Mouse (Mus musculus) hindbrain, embryonic 11.5 days (tissue): ENCODE data around the gene Ephb2. TPM values are rescaled to one million over a fixed set of nuclear protein-coding genes. Genes with fewer than 3 reads are reported as not detected.
A peak's percentile ranks its signal among the peaks of the same experiment; 100 is the strongest.

Experiments used
- ATAC-seq: fragments of 200-750 bp; cut with Nextera tagmentation; 2 replicates; pipeline ENCODE4 v1.8.0; 2017; ENCODE audit warnings: mild to moderate bottlenecking, moderate TSS enrichment, moderate library complexity; ENCODE audit not compliant: low FRiP score
- DNase-seq: peaks from one replicate; pipeline ENCODE4 v3.0.0-alpha.2; 2015; ENCODE audit warnings: low spot score
- H3K27ac ChIP-seq: fragments of 300-500 bp; sonication (generic); 2 replicates; pipeline ENCODE4 v1.5.1; 2014; ENCODE audit warnings: mild to moderate bottlenecking, low read depth, low read length
- H3K27me3 ChIP-seq: fragments of 300-500 bp; sonication (generic); 2 replicates; pipeline ENCODE4 v1.6.1; 2014; ENCODE audit warnings: mild to moderate bottlenecking, low read length, moderate library complexity, mixed read lengths; ENCODE audit not compliant: control insufficient read depth, insufficient read depth
- H3K36me3 ChIP-seq: fragments of 300-500 bp; sonication (generic); 2 replicates; pipeline ENCODE4 v1.6.1; 2014; ENCODE audit warnings: mild to moderate bottlenecking, low read length, moderate library complexity, mixed read lengths; ENCODE audit not compliant: control insufficient read depth, insufficient read depth
- H3K4me1 ChIP-seq: fragments of 300-500 bp; sonication (generic); replicated peaks from 2 replicates; pipeline ENCODE4 v1.6.1; 2014; ENCODE audit warnings: low read length, mixed read lengths; ENCODE audit not compliant: control insufficient read depth, insufficient read depth
- H3K4me2 ChIP-seq: fragments of 300-500 bp; sonication (generic); replicated peaks from 2 replicates; pipeline ENCODE4 v1.6.1; 2014; ENCODE audit warnings: mild to moderate bottlenecking, low read depth, low read length
- H3K4me3 ChIP-seq: fragments of 300-500 bp; sonication (generic); 2 replicates; pipeline ENCODE4 v1.5.1; 2014; ENCODE audit warnings: low read depth, low read length
- H3K9ac ChIP-seq: fragments of 300-500 bp; sonication (generic); 2 replicates; pipeline ENCODE4 v1.6.1; 2014; ENCODE audit warnings: low read depth, low read length
- H3K9me3 ChIP-seq: fragments of 300-500 bp; sonication (generic); 2 replicates; pipeline ENCODE4 v1.6.1; 2016; ENCODE audit warnings: low read length; ENCODE audit not compliant: control insufficient read depth
- WGBS: fragments of 180-500 bp; shearing (Covaris S2); extraction: QIAGEN DNeasy Blood & Tissue Kit; methylation state at CpG from one replicate; pipeline ENCODE4 v1.1.7; 2014; 5-methylcytosine and 5-hydroxymethylcytosine counted together
- polyA plus RNA-seq: library from polyadenylated mRNA; unstranded; fragments of >200 nt; fragmentation: Nextera tagmentation; extraction: Ambion mirVana; gene quantifications from 2 replicates; pipeline ENCODE4 v1.2.1, GENCODE M21; 2014

The Ephb2 gene
- polyA plus RNA-seq, 1 experiment from 2014 or later = 18.5 TPM

DNA sequence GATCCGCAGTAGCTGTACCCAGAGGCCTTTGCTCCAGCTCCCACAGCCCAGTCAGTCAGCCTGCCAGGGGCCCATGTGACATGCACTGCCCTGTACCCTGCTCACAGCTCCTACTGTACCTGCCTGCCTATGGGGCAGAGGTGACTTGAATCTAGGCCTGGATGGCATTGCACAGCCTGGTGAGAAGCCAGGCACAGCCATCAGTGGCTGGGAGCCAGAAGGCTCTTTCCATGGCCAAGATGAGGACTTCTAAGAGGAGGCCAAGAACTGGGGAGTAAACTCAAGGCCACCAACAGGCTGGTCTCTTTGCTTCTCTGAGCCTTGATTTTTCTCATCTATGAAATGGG is 53.2 kb downstream of the Ephb2 start:
- H3K9me3 ChIP-seq = no peaks in the 10 kb centered on the region
- H3K4me1 ChIP-seq = peaks cover 17% of the 10 kb centered on the region
- H3K36me3 ChIP-seq = no peaks in the 10 kb centered on the region
- no peak overlapping the region for H3K4me2 ChIP-seq
- no peak overlapping the region for H3K9ac ChIP-seq
- H3K27me3 ChIP-seq = 0 out of 2 replicates have a peak, but pooled peaks cover 2% of the 10 kb centered on the region
- no peak overlapping the region for H3K4me3 ChIP-seq
- ATAC-seq (no peak), DNase-seq (no peak)
- 92% methylated on average over 1 of the region's 1 CpGs for WGBS
- no peak overlapping the region for H3K27ac ChIP-seq

DNA sequence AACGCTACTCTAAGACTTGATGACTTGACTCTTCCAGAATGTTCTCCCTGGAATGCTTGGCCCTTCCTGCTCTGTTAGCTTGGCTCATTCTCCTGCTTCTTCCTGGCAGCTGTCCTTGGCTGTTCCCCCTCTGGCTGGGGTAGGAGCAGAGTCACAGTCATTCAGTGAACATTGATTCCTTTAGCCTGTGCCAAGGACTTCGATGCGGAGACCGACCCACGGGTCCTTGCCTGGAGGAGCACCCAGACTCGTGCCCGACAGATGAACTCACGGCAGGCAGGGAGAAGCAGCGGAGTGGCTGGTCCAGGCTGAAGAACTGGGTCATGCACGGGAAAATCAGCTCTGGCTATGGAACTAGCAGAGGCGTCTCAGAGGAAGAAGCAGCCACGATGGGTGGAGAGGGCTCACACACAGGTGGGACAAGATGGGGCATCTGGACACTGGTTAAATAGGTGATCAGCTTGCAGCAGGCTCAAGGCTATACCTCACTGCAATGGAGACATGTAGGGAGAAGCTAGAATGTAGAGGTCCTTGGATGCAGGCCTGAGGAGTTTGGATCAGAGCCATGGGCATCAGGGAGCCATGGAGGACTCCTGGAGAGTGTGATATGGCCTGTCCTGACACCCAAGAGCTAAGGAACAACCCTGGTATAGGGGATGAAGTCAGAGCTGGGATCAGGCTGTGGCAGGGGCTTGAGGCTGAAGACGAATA is 53.8 kb downstream of the Ephb2 start:
- no peak for ATAC-seq
- no peak for DNase-seq
- Histone ChIP-seq H3K36me3 (no peaks in the 10 kb centered on the region), H3K27ac (no peak overlapping the region), H3K4me3 (no peak overlapping the region), H3K4me1 (peaks cover 19% of the 10 kb centered on the region), H3K9ac (no peak overlapping the region), H3K4me2 (no peak overlapping the region), H3K27me3 (0 out of 2 replicates have a peak, but pooled peaks cover 2% of the 10 kb centered on the region), H3K9me3 (no peaks in the 10 kb centered on the region)
- 92% methylated on average over 13 of the region's 13 CpGs for WGBS

DNA sequence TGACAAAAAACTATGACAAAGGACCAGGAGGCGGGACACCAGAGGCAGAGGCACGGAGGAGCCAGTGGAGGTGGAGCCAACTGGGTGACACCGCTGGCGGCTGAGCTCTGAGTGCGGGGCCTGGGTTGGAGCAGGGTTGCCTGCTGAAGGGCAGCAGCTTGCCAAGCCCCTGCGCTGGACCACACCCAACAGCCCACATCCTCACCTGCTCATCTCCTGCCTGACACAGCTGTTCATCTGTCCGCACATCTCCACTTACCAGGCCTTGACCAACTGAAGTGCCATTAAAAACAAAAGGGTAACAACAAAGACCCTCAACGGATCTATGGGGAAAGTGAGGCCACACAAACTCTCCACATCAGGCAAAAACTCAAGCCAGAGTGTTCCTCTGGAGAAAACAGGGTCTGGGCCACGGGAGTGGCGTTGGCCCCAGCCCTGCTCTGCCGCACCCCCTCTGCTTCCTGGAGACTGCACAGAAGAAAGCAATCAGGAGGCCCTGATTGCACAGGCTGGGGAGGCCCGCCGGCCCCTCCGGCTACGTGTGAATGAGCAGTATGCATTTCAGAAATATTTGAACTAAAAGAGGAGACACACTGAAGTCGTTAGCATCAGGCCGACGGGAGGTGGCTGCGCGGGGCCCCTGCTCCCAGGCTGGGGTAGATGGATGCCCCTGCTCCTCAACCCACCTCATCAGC is 55.4 kb downstream of the Ephb2 start:
- DNase-seq (no peak), ATAC-seq (no peak)
- Histone ChIP-seq H3K4me1 (peaks cover 22% of the 10 kb centered on the region), H3K27me3 (0 out of 2 replicates have a peak, but pooled peaks cover 2% of the 10 kb centered on the region), H3K27ac (peak overlapping the region; percentile 24), H3K4me3 (no peak overlapping the region), H3K36me3 (no peaks in the 10 kb centered on the region), H3K4me2 (no peak overlapping the region), H3K9me3 (no peaks in the 10 kb centered on the region), H3K9ac (no peak overlapping the region)
- 61% methylated on average over 20 of the region's 20 CpGs for WGBS

DNA sequence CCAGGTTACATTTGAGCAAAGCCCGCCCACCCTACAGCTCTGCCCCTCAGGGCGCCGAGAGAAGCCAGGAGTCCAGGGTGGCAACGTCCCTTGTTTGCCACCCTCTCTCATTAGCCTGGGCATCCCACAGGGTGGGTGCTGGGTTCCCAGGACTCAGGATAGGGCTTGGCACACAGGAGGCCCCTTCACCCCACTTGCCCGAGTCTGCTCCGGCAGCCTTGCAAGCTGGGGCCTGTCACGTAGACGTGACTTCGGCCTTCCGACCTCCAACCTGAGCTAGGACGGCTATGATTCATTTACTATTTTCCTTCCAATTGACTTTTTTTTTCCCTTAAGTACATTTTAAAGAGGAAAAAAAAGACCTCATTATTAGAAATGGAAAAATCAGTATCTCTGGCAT is 56.6 kb downstream of the Ephb2 start:
- Histone ChIP-seq H3K27me3 (no peaks in the 10 kb centered on the region), H3K4me3 (no peak overlapping the region), H3K4me1 (peaks cover 24% of the 10 kb centered on the region), H3K27ac (no peak overlapping the region), H3K9me3 (no peaks in the 10 kb centered on the region), H3K9ac (no peak overlapping the region), H3K36me3 (no peaks in the 10 kb centered on the region), H3K4me2 (no peak overlapping the region)
- no peak for DNase-seq
- no peak for ATAC-seq
- WGBS = 90% methylated on average over 11 of the region's 11 CpGs

DNA sequence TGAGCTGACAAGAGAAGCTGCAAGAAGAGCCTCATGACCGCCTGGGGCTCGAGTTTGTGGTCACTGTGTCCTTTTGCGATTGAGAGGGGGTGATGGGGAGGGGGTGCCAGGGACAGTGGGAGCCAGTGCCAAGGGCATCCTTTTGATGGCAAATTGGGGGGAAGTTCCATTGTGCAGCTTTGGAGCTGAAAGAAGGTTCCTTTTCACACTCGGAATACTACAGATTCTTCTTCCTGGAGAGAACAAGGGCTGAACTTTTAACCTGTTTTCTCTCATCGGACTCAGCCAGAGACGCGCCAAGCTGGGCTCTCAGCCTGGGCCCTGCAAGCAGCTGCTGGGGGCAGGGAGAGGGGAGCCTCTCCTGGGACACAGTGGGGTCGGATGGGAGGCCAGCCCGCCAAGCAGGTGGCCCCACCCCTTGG is 59.3 kb downstream of the Ephb2 start:
- 2% methylated on average over 9 of the region's 9 CpGs for WGBS
- peaks cover 31% of the 10 kb centered on the region for H3K4me1 ChIP-seq

DNA sequence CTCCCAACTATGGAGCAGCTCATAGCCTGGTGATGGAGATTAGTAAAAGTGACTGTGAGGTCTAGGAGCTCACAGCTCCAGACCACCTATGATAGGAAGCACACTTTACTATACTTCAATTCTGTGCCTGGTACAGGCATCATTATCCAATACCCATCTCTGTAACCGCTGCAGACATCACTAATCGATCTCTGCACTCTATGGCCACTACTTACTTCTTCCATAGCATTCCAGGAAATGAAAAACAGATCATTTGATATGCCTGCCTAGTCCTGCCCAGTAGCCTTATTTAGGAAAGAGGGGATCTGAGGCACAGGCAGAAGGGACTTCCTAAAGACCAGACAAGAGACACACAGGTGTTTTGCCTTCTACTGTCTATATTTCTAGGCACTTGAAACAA is 59.9 kb downstream of the Ephb2 start:
- H3K9ac ChIP-seq = no peak overlapping the region
- H3K27ac ChIP-seq = no peak overlapping the region
- DNase-seq = no peak
- H3K4me1 ChIP-seq = peaks cover 31% of the 10 kb centered on the region
- no peaks in the 10 kb centered on the region for H3K27me3 ChIP-seq
- 92% methylated on average over 2 of the region's 2 CpGs for WGBS
- no peaks in the 10 kb centered on the region for H3K9me3 ChIP-seq
- H3K4me2 ChIP-seq = no peak overlapping the region
- ATAC-seq = no peak
- H3K36me3 ChIP-seq = no peaks in the 10 kb centered on the region
- no peak overlapping the region for H3K4me3 ChIP-seq

More for the DNA sequence above, 59.3 kb downstream of the Ephb2 start:
- H3K9ac ChIP-seq = no peak overlapping the region
- no peak overlapping the region for H3K4me2 ChIP-seq
- ATAC-seq (no peak), DNase-seq (no peak)
- no peaks in the 10 kb centered on the region for H3K36me3 ChIP-seq
- no peaks in the 10 kb centered on the region for H3K27me3 ChIP-seq
- H3K4me3 ChIP-seq = no peak overlapping the region
- no peaks in the 10 kb centered on the region for H3K9me3 ChIP-seq
- peak overlapping the region; percentile 39; the same call in 1 of the 2 replicates for H3K27ac ChIP-seq

DNA sequence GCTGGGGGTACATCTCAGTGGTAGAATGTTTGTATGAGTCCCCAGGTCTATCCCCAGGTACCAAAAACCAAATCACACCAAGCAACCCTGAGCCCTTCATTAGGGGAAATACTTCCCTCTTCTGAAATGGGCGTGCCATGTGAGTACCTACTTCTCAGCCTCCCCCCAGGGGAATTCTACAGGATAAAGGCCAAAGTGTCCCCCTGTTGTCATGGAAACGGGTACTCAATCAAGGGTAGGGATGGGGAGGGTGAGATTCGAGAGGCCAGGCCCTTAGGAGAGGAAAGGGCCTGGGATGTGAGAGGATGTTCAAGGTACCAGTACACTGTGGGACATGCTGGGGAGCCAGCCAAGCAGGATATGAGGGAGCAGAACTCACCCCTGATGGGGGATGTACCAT is 61.6 kb downstream of the Ephb2 start:
- no peak overlapping the region for H3K4me3 ChIP-seq
- no peak overlapping the region for H3K4me2 ChIP-seq
- H3K27me3 ChIP-seq = no peaks in the 10 kb centered on the region
- ATAC-seq = no peak
- H3K9me3 ChIP-seq = no peaks in the 10 kb centered on the region
- peak overlapping the region; percentile 74 for H3K27ac ChIP-seq
- no peaks in the 10 kb centered on the region for H3K36me3 ChIP-seq
- peaks cover 26% of the 10 kb centered on the region for H3K4me1 ChIP-seq
- no peak for DNase-seq
- no peak overlapping the region for H3K9ac ChIP-seq
- whole genome bisulfite sequencing = 53% methylated on average over 3 of the region's 3 CpGs

DNA sequence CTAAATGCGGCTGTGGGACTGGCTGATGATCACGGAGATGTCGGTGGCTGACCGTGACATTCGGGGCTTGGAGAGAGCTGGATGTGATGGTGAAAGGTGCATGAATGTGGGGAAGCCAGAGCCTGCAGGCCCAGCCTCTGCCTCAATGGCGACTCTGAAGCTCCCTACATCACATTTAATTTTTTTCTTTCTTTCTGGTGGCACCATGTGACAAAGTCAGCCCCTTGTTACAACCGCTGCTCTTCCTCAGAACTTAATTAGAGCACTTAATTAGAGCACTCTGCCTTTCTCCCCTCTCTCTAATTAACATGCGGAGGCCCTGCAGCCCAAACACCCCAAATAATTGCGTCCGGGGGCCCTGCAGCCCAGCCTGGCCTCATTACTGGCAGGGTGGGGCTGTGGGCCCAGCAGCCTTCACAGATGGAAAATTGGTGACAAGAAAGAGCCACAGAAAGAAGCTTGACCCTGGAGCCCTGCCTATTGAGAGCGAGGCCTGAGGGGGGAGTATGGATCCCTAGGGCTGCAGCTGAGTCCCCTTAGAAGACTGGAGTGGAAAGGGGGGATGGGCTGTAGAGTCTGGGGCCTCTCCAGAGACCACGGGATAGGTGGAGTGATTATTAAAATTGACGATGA is 62.7 kb downstream of the Ephb2 start:
- Histone ChIP-seq H3K27ac (peak overlapping the region; percentile 74), H3K4me3 (no peak overlapping the region), H3K27me3 (no peaks in the 10 kb centered on the region), H3K9me3 (no peaks in the 10 kb centered on the region), H3K36me3 (peaks cover 3% of the 10 kb centered on the region; the same call in 1 of the 2 replicates), H3K9ac (0 out of 2 replicates have a peak overlapping the region, but pooled peaks have one; percentile 4), H3K4me2 (no peak overlapping the region), H3K4me1 (peaks cover 26% of the 10 kb centered on the region)
- DNase-seq (peak; percentile 57), ATAC-seq (peak; percentile 80)
- 45% methylated on average over 13 of the region's 13 CpGs for WGBS
